Mouse (Mus musculus): ENCODE results near the gene Adipor2. TPM values are rescaled to one million over a fixed set of nuclear protein-coding genes. Genes with fewer than 3 reads are reported as not detected.

The Adipor2 gene
- polyA plus RNA-seq, 1 experiment from 2014 or later, result 31.5 TPM

- Histone ChIP-seq H3K4me3 (replicated peaks) (no peak overlapping the region), H3K27me3 (no peaks in the 10 kb centered on the region), H3K4me2 (no peak overlapping the region), H3K9ac (no peak overlapping the region), H3K4me1 (peaks cover 24% of the 10 kb centered on the region), H3K9me3 (no peaks in the 10 kb centered on the region), H3K27ac (peak overlapping the region; percentile 51; the same call in 1 of the 2 replicates), H3K36me3 (replicated peaks) (no peaks in the 10 kb centered on the region)
- 9% methylated on average over 7 of the region's 7 CpGs for WGBS
- ATAC-seq (ENCODE audit: low FRiP score), result 0 out of 2 replicates have a peak, but pooled peaks have one; percentile 61
Observed at GRCm38 (mm10) chr6:119418392-119419251, 1.1 kb upstream of the Adipor2 start.

- H3K9ac ChIP-seq, result no peak overlapping the region
- H3K36me3 ChIP-seq (replicated peaks), result no peaks in the 10 kb centered on the region
- no peak overlapping the region for H3K4me3 ChIP-seq (replicated peaks)
- no peaks in the 10 kb centered on the region for H3K27me3 ChIP-seq
- H3K9me3 ChIP-seq, result no peaks in the 10 kb centered on the region
- ATAC-seq (ENCODE audit: low FRiP score), result 0 out of 2 replicates have a peak, but pooled peaks have one; percentile 14
- H3K4me2 ChIP-seq, result peak overlapping the region; percentile 39
- peaks cover 24% of the 10 kb centered on the region for H3K4me1 ChIP-seq
- 56% methylated on average over 7 of the region's 7 CpGs for WGBS
- no peak overlapping the region for H3K27ac ChIP-seq
Observed at GRCm38 (mm10) chr6:119417821-119418220, 317 bp upstream of the Adipor2 start.

- Histone ChIP-seq H3K4me3 (replicated peaks) (no peak overlapping the region), H3K27me3 (no peaks in the 10 kb centered on the region), H3K9me3 (no peaks in the 10 kb centered on the region), H3K9ac (no peak overlapping the region), H3K4me1 (peaks cover 24% of the 10 kb centered on the region), H3K27ac (no peak overlapping the region), H3K36me3 (replicated peaks) (no peaks in the 10 kb centered on the region), H3K4me2 (peak overlapping the region; percentile 39; the same call in 1 of the 2 replicates)
- WGBS, result 76% methylated on average over 6 of the region's 6 CpGs
- no peak for ATAC-seq (ENCODE audit: low FRiP score)
Observed at GRCm38 (mm10) chr6:119416643-119417042, 861 bp downstream of the Adipor2 start.

GRCm38 (mm10) chr6:119414262-119415043 is 3.1 kb downstream of the Adipor2 start:
- no peaks in the 10 kb centered on the region for H3K36me3 ChIP-seq (replicated peaks)
- no peaks in the 10 kb centered on the region for H3K27me3 ChIP-seq
- H3K4me3 ChIP-seq (replicated peaks), result no peak overlapping the region
- no peak for ATAC-seq (ENCODE audit: low FRiP score)
- peaks cover 23% of the 10 kb centered on the region for H3K4me1 ChIP-seq
- 90% methylated on average over 15 of the region's 15 CpGs for WGBS
- H3K9ac ChIP-seq, result no peak overlapping the region
- no peak overlapping the region for H3K4me2 ChIP-seq
- H3K27ac ChIP-seq, result no peak overlapping the region
- H3K9me3 ChIP-seq, result no peaks in the 10 kb centered on the region

GRCm38 (mm10) chr6:119412588-119412987 is 4.9 kb downstream of the Adipor2 start:
- no peaks in the 10 kb centered on the region for H3K27me3 ChIP-seq
- H3K4me2 ChIP-seq, result no peak overlapping the region
- 94% methylated on average over 4 of the region's 4 CpGs for WGBS

GRCm38 (mm10) chr6:119411511-119411910 is 6.0 kb downstream of the Adipor2 start:
- H3K4me2 ChIP-seq, result no peak overlapping the region

More at GRCm38 (mm10) chr6:119412588-119412987, 4.9 kb downstream of the Adipor2 start:
- H3K4me1 ChIP-seq, result peaks cover 6% of the 10 kb centered on the region
- ATAC-seq (ENCODE audit: low FRiP score), result no peak
- H3K27ac ChIP-seq, result no peak overlapping the region
- H3K9ac ChIP-seq, result no peak overlapping the region
- no peak overlapping the region for H3K4me3 ChIP-seq (replicated peaks)
- no peaks in the 10 kb centered on the region for H3K9me3 ChIP-seq
- H3K36me3 ChIP-seq (replicated peaks), result no peaks in the 10 kb centered on the region

GRCm38 (mm10) chr6:119409766-119410165 is 7.7 kb downstream of the Adipor2 start:
- Histone ChIP-seq H3K4me2 (no peak overlapping the region), H3K27me3 (no peaks in the 10 kb centered on the region), H3K27ac (no peak overlapping the region), H3K9me3 (no peaks in the 10 kb centered on the region), H3K36me3 (replicated peaks) (no peaks in the 10 kb centered on the region), H3K4me1 (no peaks in the 10 kb centered on the region; the same call in 1 of the 2 replicates), H3K9ac (no peak overlapping the region), H3K4me3 (replicated peaks) (no peak overlapping the region)
- no peak for ATAC-seq (ENCODE audit: low FRiP score)
- WGBS, result 58% methylated on average over 1 of the region's 1 CpGs

More at GRCm38 (mm10) chr6:119411511-119411910, 6.0 kb downstream of the Adipor2 start:
- Histone ChIP-seq H3K27ac (no peak overlapping the region), H3K27me3 (no peaks in the 10 kb centered on the region), H3K36me3 (replicated peaks) (no peaks in the 10 kb centered on the region), H3K9me3 (no peaks in the 10 kb centered on the region), H3K4me3 (replicated peaks) (no peak overlapping the region), H3K4me1 (no peaks in the 10 kb centered on the region; the same call in 1 of the 2 replicates), H3K9ac (no peak overlapping the region)
- 87% methylated on average over 3 of the region's 3 CpGs for WGBS
- ATAC-seq (ENCODE audit: low FRiP score), result no peak

GRCm38 (mm10) chr6:119408582-119408981 is 8.9 kb downstream of the Adipor2 start:
- Histone ChIP-seq H3K4me1 (no peaks in the 10 kb centered on the region; the same call in 1 of the 2 replicates), H3K36me3 (replicated peaks) (no peaks in the 10 kb centered on the region), H3K27me3 (no peaks in the 10 kb centered on the region), H3K27ac (no peak overlapping the region), H3K9ac (no peak overlapping the region), H3K4me2 (no peak overlapping the region), H3K4me3 (replicated peaks) (no peak overlapping the region), H3K9me3 (no peaks in the 10 kb centered on the region)
- WGBS, result 76% methylated on average over 9 of the region's 9 CpGs
- ATAC-seq (ENCODE audit: low FRiP score), result no peak

GRCm38 (mm10) chr6:119407818-119408217 is 9.7 kb downstream of the Adipor2 start:
- H3K36me3 ChIP-seq (replicated peaks), result no peaks in the 10 kb centered on the region
- H3K4me1 ChIP-seq, result no peaks in the 10 kb centered on the region; the same call in 1 of the 2 replicates
- no peak overlapping the region for H3K4me3 ChIP-seq (replicated peaks)
- H3K27ac ChIP-seq, result no peak overlapping the region
- 65% methylated on average over 6 of the region's 6 CpGs for WGBS
- no peaks in the 10 kb centered on the region for H3K9me3 ChIP-seq
- no peak for ATAC-seq (ENCODE audit: low FRiP score)
- no peak overlapping the region for H3K4me2 ChIP-seq
- no peak overlapping the region for H3K9ac ChIP-seq
- H3K27me3 ChIP-seq, result no peaks in the 10 kb centered on the region

GRCm38 (mm10) chr6:119406528-119406927 is 11.0 kb downstream of the Adipor2 start:
- Histone ChIP-seq H3K4me2 (no peak overlapping the region), H3K27ac (no peak overlapping the region), H3K9me3 (no peaks in the 10 kb centered on the region), H3K9ac (no peak overlapping the region), H3K36me3 (replicated peaks) (no peaks in the 10 kb centered on the region), H3K4me3 (replicated peaks) (no peak overlapping the region), H3K27me3 (no peaks in the 10 kb centered on the region), H3K4me1 (no peaks in the 10 kb centered on the region; the same call in 1 of the 2 replicates)
- ATAC-seq (ENCODE audit: low FRiP score), result no peak
- WGBS, result 90% methylated on average over 8 of the region's 8 CpGs

- no peak overlapping the region for H3K4me3 ChIP-seq (replicated peaks)
- H3K4me1 ChIP-seq, result no peaks in the 10 kb centered on the region; the same call in 1 of the 2 replicates
- H3K27me3 ChIP-seq, result no peaks in the 10 kb centered on the region
- no peaks in the 10 kb centered on the region for H3K9me3 ChIP-seq
- H3K36me3 ChIP-seq (replicated peaks), result no peaks in the 10 kb centered on the region
- 85% methylated on average over 7 of the region's 7 CpGs for WGBS
- H3K9ac ChIP-seq, result no peak overlapping the region
- no peak overlapping the region for H3K4me2 ChIP-seq
- no peak for ATAC-seq (ENCODE audit: low FRiP score)
- no peak overlapping the region for H3K27ac ChIP-seq
Observed at GRCm38 (mm10) chr6:119405310-119405709, 12.2 kb downstream of the Adipor2 start.

- 92% methylated on average over 4 of the region's 4 CpGs for whole genome bisulfite sequencing
- no peak overlapping the region for H3K27ac ChIP-seq
- ATAC-seq (ENCODE audit: low FRiP score), result no peak
Observed at GRCm38 (mm10) chr6:119404854-119405253, 12.7 kb downstream of the Adipor2 start.

More at GRCm38 (mm10) chr6:119404854-119405253, 12.7 kb downstream of the Adipor2 start:
- Histone ChIP-seq H3K9me3 (no peaks in the 10 kb centered on the region), H3K4me3 (replicated peaks) (no peak overlapping the region), H3K27me3 (no peaks in the 10 kb centered on the region), H3K4me1 (no peaks in the 10 kb centered on the region; the same call in 1 of the 2 replicates), H3K36me3 (replicated peaks) (no peaks in the 10 kb centered on the region), H3K9ac (no peak overlapping the region), H3K4me2 (no peak overlapping the region)
